Mouse (Mus musculus) kidney, embryonic 15.5 days (tissue): ENCODE measurements at regions not wholly inside any gene's neighbourhood (a gene's known extent, or its start where the extent isn't known, plus 50 kb on each side); places are given as distances from the start of the nearest gene placed in this dataset.
A peak's percentile ranks its signal among the peaks of the same experiment; 100 is the strongest.

Source experiments
- ATAC-seq: fragments of 200-750 bp; cut with Nextera tagmentation; replicated peaks from 2 replicates; pipeline ENCODE4 v1.8.0; 2017; ENCODE audit warnings: moderate TSS enrichment; ENCODE audit not compliant: low FRiP score
- H3K27ac ChIP-seq: fragments of 300-500 bp; sonication (generic); 2 replicates; pipeline ENCODE4 v1.5.1; 2015; ENCODE audit warnings: mild to moderate bottlenecking, inconsistent platforms
- H3K27me3 ChIP-seq: fragments of 300-500 bp; sonication (generic); 2 replicates; pipeline ENCODE4 v1.6.1; 2015; ENCODE audit warnings: inconsistent platforms
- H3K36me3 ChIP-seq: fragments of 300-500 bp; sonication (generic); 2 replicates; pipeline ENCODE4 v1.6.1; 2015; ENCODE audit warnings: inconsistent platforms
- H3K4me1 ChIP-seq: fragments of 300-500 bp; sonication (generic); 2 replicates; pipeline ENCODE4 v1.6.1; 2015; ENCODE audit warnings: inconsistent platforms
- H3K4me2 ChIP-seq: fragments of 300-500 bp; sonication (generic); 2 replicates; pipeline ENCODE4 v1.6.1; 2015; ENCODE audit warnings: moderate library complexity, mild to moderate bottlenecking, inconsistent platforms
- H3K4me3 ChIP-seq: fragments of 300-500 bp; sonication (generic); replicated peaks from 2 replicates; pipeline ENCODE4 v1.5.1; 2015; ENCODE audit warnings: mild to moderate bottlenecking, inconsistent platforms
- H3K9ac ChIP-seq: fragments of 300-500 bp; sonication (generic); 2 replicates; pipeline ENCODE4 v1.6.1; 2015; ENCODE audit warnings: mild to moderate bottlenecking, inconsistent platforms
- H3K9me3 ChIP-seq: fragments of 300-500 bp; sonication (generic); replicated peaks from 2 replicates; pipeline ENCODE4 v1.6.1; 2016; ENCODE audit warnings: inconsistent platforms
- WGBS: fragments of 180-500 bp; shearing (Covaris S2); methylation state at CpG from one replicate; pipeline ENCODE4 v1.1.7; 2015; ENCODE audit warnings: mixed read lengths; 5-methylcytosine and 5-hydroxymethylcytosine counted together

GRCm38 (mm10) chr9:61755311-61755710 is 159.0 kb downstream of the Rplp1 start:
- Histone ChIP-seq H3K9me3 (peaks cover 4% of the 10 kb centered on the region; the same call in 1 of the 2 replicates), H3K9ac (no peak overlapping the region), H3K4me3 (no peak overlapping the region), H3K4me2 (no peak overlapping the region), H3K27ac (no peak overlapping the region), H3K36me3 (no peaks in the 10 kb centered on the region), H3K27me3 (peaks cover 29% of the 10 kb centered on the region), H3K4me1 (peaks cover 29% of the 10 kb centered on the region)
- ATAC-seq: no peak
- WGBS: 91% methylated on average over 3 of the region's 3 CpGs

GRCm38 (mm10) chr9:61753795-61754194 is 160.5 kb downstream of the Rplp1 start:
- no peak overlapping the region for H3K4me2 ChIP-seq
- H3K4me1 ChIP-seq: peaks cover 29% of the 10 kb centered on the region
- WGBS: 43% methylated on average over 10 of the region's 10 CpGs
- peaks cover 5% of the 10 kb centered on the region; the same call in 1 of the 2 replicates for H3K9me3 ChIP-seq
- no peak overlapping the region for H3K4me3 ChIP-seq
- peaks cover 19% of the 10 kb centered on the region for H3K27me3 ChIP-seq
- H3K36me3 ChIP-seq: no peaks in the 10 kb centered on the region
- no peak overlapping the region for H3K9ac ChIP-seq
- no peak for ATAC-seq
- H3K27ac ChIP-seq: no peak overlapping the region

GRCm38 (mm10) chr9:61749201-61749600 is 165.1 kb downstream of the Rplp1 start:
- no peak for ATAC-seq
- WGBS: 89% methylated on average over 4 of the region's 4 CpGs
- H3K27me3 ChIP-seq: peaks cover 4% of the 10 kb centered on the region; the same call in 1 of the 2 replicates

GRCm38 (mm10) chr9:61748416-61748815 is 165.9 kb downstream of the Rplp1 start:
- Histone ChIP-seq H3K9me3 (peaks cover 5% of the 10 kb centered on the region; the same call in 1 of the 2 replicates), H3K4me2 (no peak overlapping the region), H3K4me1 (peaks cover 18% of the 10 kb centered on the region), H3K27ac (no peak overlapping the region), H3K9ac (no peak overlapping the region), H3K36me3 (no peaks in the 10 kb centered on the region), H3K4me3 (no peak overlapping the region), H3K27me3 (peaks cover 7% of the 10 kb centered on the region; the same call in 1 of the 2 replicates)
- ATAC-seq: no peak

More at GRCm38 (mm10) chr9:61749201-61749600, 165.1 kb downstream of the Rplp1 start:
- H3K4me2 ChIP-seq: no peak overlapping the region
- peaks cover 26% of the 10 kb centered on the region for H3K4me1 ChIP-seq
- H3K27ac ChIP-seq: no peak overlapping the region
- peaks cover 5% of the 10 kb centered on the region; the same call in 1 of the 2 replicates for H3K9me3 ChIP-seq
- H3K36me3 ChIP-seq: no peaks in the 10 kb centered on the region
- H3K4me3 ChIP-seq: no peak overlapping the region
- H3K9ac ChIP-seq: no peak overlapping the region

GRCm38 (mm10) chr9:61746401-61746800 is 167.9 kb downstream of the Rplp1 start:
- Histone ChIP-seq H3K27ac (no peak overlapping the region), H3K4me3 (no peak overlapping the region), H3K9me3 (peaks cover 5% of the 10 kb centered on the region; the same call in 1 of the 2 replicates), H3K36me3 (no peaks in the 10 kb centered on the region), H3K4me1 (peaks cover 18% of the 10 kb centered on the region), H3K9ac (no peak overlapping the region), H3K27me3 (peaks cover 6% of the 10 kb centered on the region; the same call in 1 of the 2 replicates), H3K4me2 (no peak overlapping the region)
- no peak for ATAC-seq
- 61% methylated on average over 6 of the region's 6 CpGs for whole genome bisulfite sequencing

- 19% methylated on average over 7 of the region's 7 CpGs for WGBS
- peaks cover 18% of the 10 kb centered on the region for H3K4me1 ChIP-seq
- peaks cover 6% of the 10 kb centered on the region; the same call in 1 of the 2 replicates for H3K27me3 ChIP-seq
- no peak overlapping the region for H3K4me2 ChIP-seq
- ATAC-seq: no peak
- peaks cover 2% of the 10 kb centered on the region; the same call in 1 of the 2 replicates for H3K9me3 ChIP-seq
- no peak overlapping the region for H3K9ac ChIP-seq
- H3K4me3 ChIP-seq: no peak overlapping the region
- H3K27ac ChIP-seq: no peak overlapping the region
- H3K36me3 ChIP-seq: no peaks in the 10 kb centered on the region
Measured at GRCm38 (mm10) chr9:61745301-61745801, 169.0 kb downstream of the Rplp1 start.

- Histone ChIP-seq H3K4me3 (no peak overlapping the region), H3K9me3 (no peaks in the 10 kb centered on the region), H3K36me3 (no peaks in the 10 kb centered on the region), H3K9ac (no peak overlapping the region), H3K27me3 (no peaks in the 10 kb centered on the region), H3K27ac (no peak overlapping the region), H3K4me2 (no peak overlapping the region), H3K4me1 (no peaks in the 10 kb centered on the region)
- no peak for ATAC-seq
- WGBS: 69% methylated on average over 2 of the region's 2 CpGs
Measured at GRCm38 (mm10) chr9:61733540-61733939, 180.8 kb downstream of the Rplp1 start.

- H3K4me3 ChIP-seq: no peak overlapping the region
- H3K4me2 ChIP-seq: no peak overlapping the region
- H3K9ac ChIP-seq: no peak overlapping the region
- ATAC-seq: no peak
- no peaks in the 10 kb centered on the region for H3K4me1 ChIP-seq
- H3K36me3 ChIP-seq: no peaks in the 10 kb centered on the region
- 57% methylated on average over 4 of the region's 4 CpGs for WGBS
- no peaks in the 10 kb centered on the region for H3K27me3 ChIP-seq
- H3K9me3 ChIP-seq: no peaks in the 10 kb centered on the region
- no peak overlapping the region for H3K27ac ChIP-seq
Measured at GRCm38 (mm10) chr9:61732747-61733146, 181.6 kb downstream of the Rplp1 start.

- no peaks in the 10 kb centered on the region for H3K36me3 ChIP-seq
- H3K4me1 ChIP-seq: peaks cover 5% of the 10 kb centered on the region
- WGBS: 75% methylated on average over 4 of the region's 4 CpGs
- no peak overlapping the region for H3K27ac ChIP-seq
- H3K4me2 ChIP-seq: no peak overlapping the region
- no peaks in the 10 kb centered on the region for H3K9me3 ChIP-seq
- no peak for ATAC-seq
- H3K4me3 ChIP-seq: no peak overlapping the region
- 0 out of 2 replicates have a peak, but pooled peaks cover 3% of the 10 kb centered on the region for H3K27me3 ChIP-seq
- no peak overlapping the region for H3K9ac ChIP-seq
Measured at GRCm38 (mm10) chr9:61728115-61728514, 186.2 kb downstream of the Rplp1 start.

GRCm38 (mm10) chr9:61727651-61728050 is 186.7 kb downstream of the Rplp1 start:
- ATAC-seq: no peak

GRCm38 (mm10) chr9:61724070-61724469 is 190.3 kb downstream of the Rplp1 start:
- Histone ChIP-seq H3K36me3 (no peaks in the 10 kb centered on the region), H3K4me2 (no peak overlapping the region), H3K9me3 (no peaks in the 10 kb centered on the region), H3K9ac (no peak overlapping the region), H3K27me3 (peaks cover 14% of the 10 kb centered on the region; the same call in 1 of the 2 replicates), H3K27ac (no peak overlapping the region), H3K4me3 (no peak overlapping the region), H3K4me1 (peaks cover 14% of the 10 kb centered on the region)
- WGBS: 92% methylated on average over 2 of the region's 2 CpGs
- ATAC-seq: no peak

More at GRCm38 (mm10) chr9:61727651-61728050, 186.7 kb downstream of the Rplp1 start:
- no peaks in the 10 kb centered on the region for H3K36me3 ChIP-seq
- no peak overlapping the region for H3K4me2 ChIP-seq
- WGBS: 68% methylated on average over 10 of the region's 10 CpGs
- H3K4me3 ChIP-seq: no peak overlapping the region
- no peak overlapping the region for H3K9ac ChIP-seq
- H3K27me3 ChIP-seq: 0 out of 2 replicates have a peak, but pooled peaks cover 3% of the 10 kb centered on the region
- H3K27ac ChIP-seq: no peak overlapping the region
- H3K9me3 ChIP-seq: no peaks in the 10 kb centered on the region
- H3K4me1 ChIP-seq: peaks cover 10% of the 10 kb centered on the region

GRCm38 (mm10) chr9:61723021-61723581 is 191.2 kb downstream of the Rplp1 start:
- Histone ChIP-seq H3K9me3 (no peaks in the 10 kb centered on the region), H3K4me3 (no peak overlapping the region), H3K9ac (no peak overlapping the region), H3K36me3 (no peaks in the 10 kb centered on the region), H3K4me2 (no peak overlapping the region), H3K27ac (peak overlapping the region; percentile 59; the same call in 1 of the 2 replicates), H3K4me1 (peaks cover 14% of the 10 kb centered on the region), H3K27me3 (peaks cover 22% of the 10 kb centered on the region)
- no peak for ATAC-seq
- 31% methylated on average over 8 of the region's 8 CpGs for WGBS
